Mouse (Mus musculus): Measurements from ENCODE around the gene Vmn1r87.
A peak's percentile ranks its signal among the peaks of the same experiment; 100 is the strongest.

The Vmn1r87 gene

DNA sequence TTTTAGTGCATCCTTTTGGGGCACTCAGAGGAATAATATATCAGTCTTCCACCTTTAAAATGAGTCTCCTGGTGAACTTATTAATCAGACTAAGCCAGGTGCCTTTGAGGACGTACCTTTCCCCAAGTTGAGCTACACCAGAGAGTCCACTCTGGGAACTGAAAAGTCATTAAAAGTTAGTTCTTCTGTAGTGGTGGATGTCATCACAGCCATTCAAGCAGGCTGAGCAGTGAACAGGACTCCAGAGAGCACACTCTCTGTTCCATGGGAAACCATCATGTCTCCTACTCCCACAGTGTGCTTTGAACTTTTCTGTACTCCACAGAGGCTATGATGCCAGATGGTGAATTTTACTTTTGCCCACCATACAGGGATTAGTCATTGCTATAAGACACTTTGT, at the start of gene Vmn1r87:
Vmn1r87 (minus strand) TSS at position 101 of the 400 bp plus-strand sequence.
- no peak for DNase-seq

DNA sequence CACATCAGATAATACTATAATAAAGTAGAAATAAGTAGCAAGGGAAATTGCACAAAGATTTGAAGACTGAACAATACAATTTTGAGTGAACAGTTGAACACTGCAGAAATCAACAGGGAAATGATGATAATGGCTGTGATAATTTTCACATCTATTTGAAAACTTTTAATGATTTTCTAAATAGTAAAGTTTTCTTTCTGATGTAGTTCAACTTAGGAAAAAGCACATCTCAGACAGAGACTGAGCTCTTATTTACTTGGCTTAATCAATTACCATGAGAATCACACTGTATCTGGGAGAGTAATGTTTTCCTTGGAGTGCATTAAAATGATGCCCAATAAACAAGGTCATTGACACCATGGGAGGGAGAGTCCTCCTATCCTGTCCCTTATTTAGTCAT, 19.3 kb upstream of the Vmn1r87 start, which contains the start of gene Vmn1r88:
Vmn1r88 (plus strand) TSS at position 301 of the 400 bp plus-strand sequence.
- no peak for DNase-seq

DNA sequence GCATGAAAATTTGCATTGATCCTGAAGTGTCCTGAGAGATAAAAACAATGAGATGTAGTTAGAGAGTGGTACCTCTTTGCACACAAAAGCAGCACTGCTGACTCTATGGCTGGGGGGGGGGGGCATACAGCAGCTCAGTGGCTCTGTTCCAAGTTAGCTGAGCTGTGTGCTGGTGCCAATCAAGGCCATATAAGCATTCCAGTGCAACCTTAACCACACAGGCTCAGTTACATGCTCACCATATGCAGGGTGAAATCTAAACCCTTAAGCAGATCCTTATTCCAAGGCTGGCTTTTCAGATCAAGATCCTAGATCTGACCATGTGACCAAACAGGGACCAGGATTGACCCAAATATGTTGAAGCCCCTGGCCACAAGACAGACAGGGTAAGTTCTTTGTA, 2.6 kb downstream of the Vmn1r87 start:
- DNase-seq, result no peak

DNA sequence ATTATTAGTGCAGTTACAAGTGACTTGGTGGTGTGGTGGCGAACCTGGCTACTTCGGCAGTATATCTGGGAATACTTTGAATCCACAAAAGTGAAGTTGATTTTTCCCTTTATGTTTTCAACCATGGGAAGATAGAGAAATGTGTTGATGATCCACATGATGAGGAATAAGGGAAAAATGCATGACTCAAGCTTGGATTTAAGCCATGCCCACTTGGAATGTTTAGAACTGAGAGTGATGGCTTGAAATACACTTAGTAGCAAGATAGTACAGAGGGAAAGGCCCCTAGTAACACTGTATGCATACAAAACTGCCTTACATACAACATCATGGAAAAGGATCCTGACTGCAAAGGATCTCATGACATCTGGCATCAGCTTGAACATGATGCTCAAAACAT, 8.1 kb downstream of the Vmn1r87 start:
- DNase-seq, result no peak

DNA sequence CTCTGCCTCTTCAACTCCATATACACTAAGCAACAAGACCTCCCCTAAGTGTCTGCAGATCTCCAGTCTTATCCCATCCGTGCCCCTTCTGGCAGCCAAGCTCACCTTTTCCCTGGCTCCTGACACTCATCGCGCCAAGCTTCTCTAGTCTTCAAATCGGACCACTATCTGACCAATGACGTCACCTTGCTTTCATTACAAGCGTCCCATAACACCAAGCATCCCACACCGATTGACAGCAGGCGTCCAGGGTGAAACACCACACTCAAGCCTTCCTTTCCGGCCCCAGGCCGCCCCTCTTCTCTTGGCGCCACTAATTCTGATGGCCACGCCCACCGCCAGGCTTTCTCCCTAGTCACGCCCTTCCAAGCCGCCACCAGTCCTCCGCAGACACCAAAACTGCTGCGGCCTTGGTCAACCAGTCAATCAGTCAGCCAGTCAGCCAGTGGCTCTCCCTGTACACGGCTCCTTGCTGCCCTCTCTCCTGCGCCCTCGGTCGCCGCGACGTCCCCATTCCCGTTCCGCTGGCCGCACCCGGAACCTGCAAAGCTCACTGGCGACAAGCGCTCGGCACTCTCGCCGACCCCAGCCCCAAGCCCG, 16.3 kb downstream of the Vmn1r87 start:
- DNase-seq, result peak; percentile 5

DNA sequence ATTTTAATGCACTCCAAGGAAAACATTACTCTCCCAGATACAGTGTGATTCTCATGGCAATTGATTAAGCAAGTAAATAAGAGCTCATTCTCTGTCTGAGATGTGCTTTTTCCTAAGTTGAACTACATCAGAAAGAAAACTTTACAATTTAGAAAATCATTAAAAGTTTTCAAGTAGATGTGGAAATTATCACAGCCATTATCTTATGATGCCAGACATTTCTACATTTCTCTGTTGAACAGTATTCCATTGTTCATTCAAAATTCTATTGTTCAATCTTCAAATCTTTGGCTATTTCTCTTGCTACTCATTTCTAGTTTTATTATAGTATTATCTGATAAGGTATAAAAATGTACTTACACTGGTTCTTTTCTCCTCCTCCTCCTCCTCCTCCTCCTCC, 20.1 kb downstream of the Vmn1r87 start, which contains the start of gene Vmn1r86:
Vmn1r86 (minus strand) TSS at position 101 of the 400 bp plus-strand sequence.
- no peak for DNase-seq

DNA sequence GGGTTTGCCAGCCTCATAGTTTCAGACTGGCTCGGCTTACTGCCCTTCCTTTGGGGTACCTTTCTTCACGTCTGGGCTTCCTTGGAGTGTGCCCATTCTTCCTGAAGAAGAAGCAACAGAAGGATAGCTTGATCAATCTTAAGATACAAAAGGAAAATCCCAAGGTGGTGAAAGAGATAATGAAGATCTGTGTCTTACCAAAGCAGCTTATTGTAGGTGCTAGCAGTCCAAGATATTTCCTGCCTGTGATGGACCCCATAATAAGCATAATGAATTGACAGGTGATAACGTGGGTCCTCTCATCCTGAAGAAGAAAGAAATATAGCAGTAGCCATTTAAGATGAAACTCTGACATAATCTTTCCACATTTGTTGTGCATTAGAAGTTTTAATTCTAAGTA, 44.9 kb downstream of the Vmn1r87 start, which contains the start of gene Vmn1r85:
Vmn1r85 (minus strand) TSS at position 101 of the 400 bp plus-strand sequence.
- no peak for DNase-seq

Data from kidney, postnatal 14 days (tissue).